ENCODE assay signal across 7 mouse cellular contexts in the genomic region with DNA sequence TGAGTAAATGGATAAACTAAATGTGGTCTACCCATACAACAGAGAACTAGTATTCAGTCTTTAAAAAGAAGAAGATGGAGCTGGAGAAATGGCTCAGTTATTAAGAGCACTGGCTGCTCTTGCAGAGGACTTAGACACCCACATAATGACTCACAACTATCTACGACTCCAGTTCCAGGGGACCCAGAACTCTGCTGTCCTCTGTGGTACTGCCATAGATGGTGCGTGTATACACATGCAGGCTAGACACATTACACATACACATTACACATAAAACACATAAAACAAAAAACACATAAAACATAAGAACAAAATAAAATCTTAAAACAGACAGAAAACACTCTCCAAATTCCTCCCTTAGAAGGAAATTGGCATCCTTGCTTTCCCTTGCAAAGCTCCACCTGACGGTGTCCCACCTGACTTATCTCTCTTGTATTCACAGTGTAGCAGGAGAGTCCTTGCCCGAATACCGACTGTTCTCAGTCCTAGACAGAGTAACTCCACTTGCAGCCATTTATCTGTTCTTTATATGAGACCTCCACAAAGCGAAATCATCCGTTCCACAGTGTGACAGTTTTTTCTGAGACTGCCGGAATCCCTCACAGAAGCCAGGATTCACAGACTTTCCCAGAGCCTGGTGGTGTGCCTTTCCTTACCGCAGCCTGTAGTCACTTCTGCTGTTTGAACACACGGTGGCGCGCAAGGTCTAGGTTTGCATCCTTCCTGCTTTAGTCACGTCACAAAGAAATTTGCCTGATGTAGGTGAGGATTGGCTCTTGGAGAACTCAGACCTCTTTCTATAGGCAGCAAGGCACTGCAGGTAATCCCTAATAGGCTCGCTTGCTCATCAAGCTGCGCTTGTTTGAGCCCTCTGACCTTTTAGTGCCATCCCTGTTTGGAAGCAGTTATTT. TPM values are rescaled to one million over a fixed set of nuclear protein-coding genes. Genes with fewer than 3 reads are reported as not detected.
DNase-seq lines count a peak whose midpoint lies in the region; ATAC-seq lines count a peak whose summit lies in the region.

No protein-coding gene starts in this region.

- no peaks in the 10 kb centered on the region for H3K36me3 ChIP-seq in intestine, embryonic 15.5 days
- no peaks in the 10 kb centered on the region for H3K36me3 ChIP-seq in midbrain, embryonic 10.5 days

- peak; percentile 96 for ATAC-seq in intestine, embryonic 15.5 days

- no peaks in the 10 kb centered on the region for H3K9me3 ChIP-seq in intestine, embryonic 15.5 days
- no peaks in the 10 kb centered on the region for H3K9me3 ChIP-seq in midbrain, embryonic 10.5 days (replicated peaks)

- WGBS in intestine, embryonic 15.5 days = 19% methylated on average over 15 of the region's 15 CpGs
- 25% methylated on average over 15 of the region's 15 CpGs for WGBS in midbrain, embryonic 10.5 days

- H3K4me3 ChIP-seq in intestine, embryonic 15.5 days (replicated peaks) = no peak overlapping the region
- H3K4me3 ChIP-seq in midbrain, embryonic 10.5 days = no peak overlapping the region

- intact Hi-C loops in left cerebral cortex, postnatal 14 days (cut with DNase I) = loop anchor here (5.0 kb wide), 2 partner anchors 86 to 251 kb away; no protein-coding TSS in a partner anchor

- no peak overlapping the region for H3K4me2 ChIP-seq in intestine, embryonic 15.5 days (replicated peaks)

- H3K27ac ChIP-seq in intestine, embryonic 15.5 days = no peak overlapping the region
- no peak overlapping the region for H3K27ac ChIP-seq in midbrain, embryonic 10.5 days (replicated peaks)

- no peaks in the 10 kb centered on the region for H3K27me3 ChIP-seq in intestine, embryonic 15.5 days (replicated peaks)
- peaks cover 8% of the 10 kb centered on the region; the same call in 1 of the 2 replicates for H3K27me3 ChIP-seq in midbrain, embryonic 10.5 days (ENCODE audit: low read depth, poor library complexity, severe bottlenecking)

- peak; percentile 65 to 75 for DNase-seq in adrenal gland, adult 18-20 months (ENCODE audit: low spot score in 2 of 2)
- DNase-seq in embryo, embryonic 10.5 days (ENCODE audit: low spot score) = peak; percentile 94
- peak; percentile 30 for DNase-seq in gastrocnemius, postnatal 25 days
- peak; percentile 85 to 91 for DNase-seq in left cerebral cortex, postnatal 14 days (ENCODE audit: low spot score in 2 of 2)
- peak; percentile 82 for DNase-seq in midbrain, embryonic 10.5 days (ENCODE audit: low spot score)
- DNase-seq in right cerebral cortex, postnatal 4 days = peak; percentile 90

- H3K4me1 ChIP-seq in intestine, embryonic 15.5 days (replicated peaks) = 0 out of 2 replicates have a peak, but pooled peaks cover 2% of the 10 kb centered on the region
- H3K4me1 ChIP-seq in midbrain, embryonic 10.5 days = peaks cover 12% of the 10 kb centered on the region

- H3K9ac ChIP-seq in intestine, embryonic 15.5 days = no peak overlapping the region

RNA-seq across cellular contexts. Expression of a gene that starts 9.2 kb away (rescaled TPM):
- total RNA-seq in adrenal gland, adult 18-20 months (2021) = 1 to 10 TPM; 7.0 to 7.5 TPM
- under 1 TPM in 1 of 2 experiments, not detected in 1; 0.16 TPM for total RNA-seq in gastrocnemius, postnatal 25 days (2021)
- 7.3 and 7.7 TPM in 2 replicates for polyA plus RNA-seq in intestine, embryonic 15.5 days (2015; fragmentation: Nextera tagmentation; extraction: Ambion mirVana)
- total RNA-seq in left cerebral cortex, postnatal 14 days (2021) = 100 to 1,000 TPM; 241 to 259 TPM
- 5.0 and 9.8 TPM in 2 replicates for polyA plus RNA-seq in midbrain, embryonic 10.5 days (2016; fragmentation: Nextera tagmentation; extraction: Ambion mirVana)

RNA-seq across cellular contexts. Expression of a gene that starts 24.3 kb away (rescaled TPM):
- 1 to 10 TPM in 1 of 2 experiments, under 1 TPM in 1; 0.51 to 1.2 TPM for total RNA-seq in adrenal gland, adult 18-20 months (2021)
- total RNA-seq in gastrocnemius, postnatal 25 days (2021) = not detected
- polyA plus RNA-seq in intestine, embryonic 15.5 days (2015; fragmentation: Nextera tagmentation; extraction: Ambion mirVana) = 1.1 TPM in 2 replicates
- total RNA-seq in left cerebral cortex, postnatal 14 days (2021) = under 1 TPM; 0.31 to 0.34 TPM
- 1.8 and 2.2 TPM in 2 replicates for polyA plus RNA-seq in midbrain, embryonic 10.5 days (2016; fragmentation: Nextera tagmentation; extraction: Ambion mirVana)

RNA-seq across cellular contexts. Expression of a gene that starts 32.5 kb away (rescaled TPM):
- total RNA-seq in adrenal gland, adult 18-20 months (2021) = under 1 TPM in 1 of 2 experiments, not detected in 1; 0.66 TPM
- total RNA-seq in gastrocnemius, postnatal 25 days (2021) = under 1 TPM in 1 of 2 experiments, not detected in 1; 0.29 TPM
- 2.2 and 3.0 TPM in 2 replicates for polyA plus RNA-seq in intestine, embryonic 15.5 days (2015; fragmentation: Nextera tagmentation; extraction: Ambion mirVana)
- under 1 TPM in 1 of 2 experiments, not detected in 1; 0.55 TPM for total RNA-seq in left cerebral cortex, postnatal 14 days (2021)
- polyA plus RNA-seq in midbrain, embryonic 10.5 days (2016; fragmentation: Nextera tagmentation; extraction: Ambion mirVana) = 2.0 and 2.3 TPM in 2 replicates

RNA-seq across cellular contexts. Expression of a gene that starts 40.3 kb away (rescaled TPM):
- total RNA-seq in adrenal gland, adult 18-20 months (2021) = 1 to 10 TPM in 1 of 2 experiments, under 1 TPM in 1; 0.50 to 1.4 TPM
- total RNA-seq in gastrocnemius, postnatal 25 days (2021) = 100 to 1,000 TPM; 151 to 768 TPM
- 21.3 and 27.1 TPM in 2 replicates for polyA plus RNA-seq in intestine, embryonic 15.5 days (2015; fragmentation: Nextera tagmentation; extraction: Ambion mirVana)
- total RNA-seq in left cerebral cortex, postnatal 14 days (2021) = 1 to 10 TPM; 2.7 to 4.3 TPM
- 4.7 and 6.0 TPM in 2 replicates for polyA plus RNA-seq in midbrain, embryonic 10.5 days (2016; fragmentation: Nextera tagmentation; extraction: Ambion mirVana)

RNA-seq across cellular contexts. Expression of a gene that starts 47.3 kb away (rescaled TPM):
- total RNA-seq in adrenal gland, adult 18-20 months (2021) = not detected
- not detected for total RNA-seq in gastrocnemius, postnatal 25 days (2021)
- polyA plus RNA-seq in intestine, embryonic 15.5 days (2015; fragmentation: Nextera tagmentation; extraction: Ambion mirVana) = 1.1 and 1.6 TPM in 2 replicates
- under 1 TPM; 0.57 to 0.93 TPM for total RNA-seq in left cerebral cortex, postnatal 14 days (2021)
- not detected in 2 replicates for polyA plus RNA-seq in midbrain, embryonic 10.5 days (2016; fragmentation: Nextera tagmentation; extraction: Ambion mirVana)

Comparison
In these comparisons a context has a peak if more than half of its experiments do, and no peak if none do; other contexts are left out.
1. DNase-seq: peak in every context shown above with its lines; median percentile 94 in embryo, embryonic 10.5 days; 90 in right cerebral cortex, postnatal 4 days; 88 in left cerebral cortex, postnatal 14 days; 82 in midbrain, embryonic 10.5 days; 70 in adrenal gland, adult 18-20 months; 30 in gastrocnemius, postnatal 25 days.
2. RNA of a gene that starts 9.2 kb away (total RNA-seq): 241 to 259 TPM in left cerebral cortex, postnatal 14 days; 7.0 to 7.5 TPM in adrenal gland, adult 18-20 months and 0.16 TPM in gastrocnemius, postnatal 25 days; every median in the first group is over 10 times any median in the second.